Mouse (Mus musculus) thymus, postnatal 36 days (tissue): ENCODE results near the gene Ppp1r16b.

Experiments
- DNase-seq, 2 experiments: peaks; one replicate each; pipeline ENCODE4 v3.0.0; 2022; ENCODE audit warnings: mixed read lengths in 2 of 2

Gene Ppp1r16b

DNA sequence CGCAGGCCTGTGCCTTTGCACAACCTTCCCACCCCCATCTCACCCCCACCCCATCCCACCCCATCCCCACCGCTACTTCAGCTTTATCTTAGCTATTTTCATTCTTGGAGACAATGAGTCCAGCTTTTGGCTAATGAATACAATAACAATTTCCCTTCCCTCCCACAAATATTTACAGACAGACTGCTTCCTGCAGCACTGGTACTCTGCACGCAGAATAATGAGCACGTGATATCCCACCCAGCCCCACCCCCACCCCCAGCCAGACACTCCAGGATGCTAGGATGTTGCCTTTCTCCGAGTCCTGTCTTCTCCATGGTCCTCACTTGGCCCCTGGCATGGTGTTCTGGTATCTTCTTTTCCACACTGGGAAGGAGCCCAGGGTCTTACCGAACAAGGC is 31.3 kb downstream of the Ppp1r16b start:
- no peak for DNase-seq

DNA sequence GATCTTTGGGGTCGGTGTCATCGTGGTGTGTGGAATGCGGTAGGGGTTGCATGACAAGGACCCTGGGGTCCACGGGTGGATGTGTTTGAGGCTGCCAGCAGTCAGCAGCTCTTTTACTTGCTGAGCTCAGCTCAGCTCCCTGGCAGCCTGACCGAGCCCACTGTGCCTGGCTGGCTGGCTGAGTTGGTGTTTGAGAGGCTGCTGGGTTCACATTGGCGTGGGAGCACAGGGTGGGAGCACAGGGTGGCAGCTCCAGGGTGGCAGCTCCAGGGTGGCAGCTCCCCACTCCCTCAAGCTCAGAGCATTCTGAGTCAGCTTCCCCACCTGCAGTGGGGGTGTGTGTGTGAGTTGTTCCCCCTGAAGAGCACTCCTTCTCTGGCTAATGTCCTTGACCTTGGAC is 34.7 kb downstream of the Ppp1r16b start:
- no peak for DNase-seq

GRCm38 (mm10) chr2:158700535-158701256 is 35.5 kb downstream of the Ppp1r16b start:
- no peak for DNase-seq

DNA sequence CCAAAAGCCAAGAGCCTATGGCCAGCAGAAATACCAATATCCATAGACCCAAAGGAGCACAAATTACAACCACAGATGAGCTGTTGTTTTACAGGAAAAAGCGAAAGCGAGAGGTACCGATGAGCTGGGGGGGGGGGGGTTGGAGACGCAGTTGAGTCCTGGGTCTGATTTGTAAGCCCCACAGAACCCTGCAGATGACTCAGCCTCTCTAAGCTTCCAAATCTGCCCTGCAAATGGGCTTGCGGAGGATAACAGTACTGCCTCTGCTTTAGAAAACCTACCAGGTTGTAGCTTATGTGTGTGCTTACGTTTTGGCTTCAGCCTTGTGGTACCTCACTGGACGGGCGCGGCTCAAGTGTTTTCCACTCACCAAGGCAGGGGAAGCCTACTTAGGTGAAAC is 36.3 kb downstream of the Ppp1r16b start:
- no peak for DNase-seq

GRCm38 (mm10) chr2:158702176-158702575 is 37.0 kb downstream of the Ppp1r16b start:
- DNase-seq: no peak

DNA sequence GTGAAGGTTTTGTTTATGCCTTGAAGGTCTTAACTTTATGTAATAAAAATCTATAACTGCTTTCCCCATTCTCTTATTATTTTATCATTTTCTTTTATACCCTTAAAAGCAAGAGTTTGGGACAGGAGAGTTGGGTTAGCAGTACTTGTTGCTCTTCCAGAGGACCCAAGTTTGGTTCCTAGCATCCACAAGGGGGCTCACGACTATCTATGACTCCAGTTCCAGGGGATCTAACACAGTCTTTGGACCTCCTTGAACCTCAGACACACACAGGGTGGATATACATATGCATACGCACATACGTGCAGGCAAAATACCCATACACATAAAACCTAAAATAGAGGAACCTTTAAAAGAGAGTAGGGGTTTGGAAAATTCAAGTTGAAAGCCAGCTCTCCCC is 39.5 kb downstream of the Ppp1r16b start:
- DNase-seq: no peak

- no peak for DNase-seq
Measured at GRCm38 (mm10) chr2:158705529-158705928, 40.3 kb downstream of the Ppp1r16b start.

GRCm38 (mm10) chr2:158706704-158707408 is 41.7 kb downstream of the Ppp1r16b start:
- DNase-seq: peak in 1 of 2 experiments; percentile 46

GRCm38 (mm10) chr2:158708121-158708520 is 42.9 kb downstream of the Ppp1r16b start:
- DNase-seq: no peak

GRCm38 (mm10) chr2:158711929-158712751 is 46.9 kb downstream of the Ppp1r16b start:
- peak; percentile 63 to 67 for DNase-seq

DNA sequence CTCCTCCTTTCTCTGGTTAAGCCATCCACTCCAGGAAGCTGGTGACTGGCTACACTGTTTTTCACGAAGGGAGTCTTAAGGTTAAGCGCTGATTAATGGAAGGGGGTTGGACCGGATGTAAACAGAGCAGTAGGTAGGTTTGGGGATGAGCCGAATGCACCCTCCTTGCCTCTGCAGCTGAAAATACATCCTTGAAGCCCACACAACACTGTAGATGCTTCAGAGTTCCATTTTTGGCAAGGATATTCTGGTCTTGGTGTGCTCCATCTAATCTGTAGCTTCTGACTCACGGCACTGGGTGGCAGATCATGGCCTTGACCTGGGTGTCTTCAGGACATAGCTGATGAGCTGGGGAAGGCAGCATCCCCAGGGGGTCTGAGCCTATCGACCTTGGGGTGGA is 49.6 kb downstream of the Ppp1r16b start:
- DNase-seq: no peak

DNA sequence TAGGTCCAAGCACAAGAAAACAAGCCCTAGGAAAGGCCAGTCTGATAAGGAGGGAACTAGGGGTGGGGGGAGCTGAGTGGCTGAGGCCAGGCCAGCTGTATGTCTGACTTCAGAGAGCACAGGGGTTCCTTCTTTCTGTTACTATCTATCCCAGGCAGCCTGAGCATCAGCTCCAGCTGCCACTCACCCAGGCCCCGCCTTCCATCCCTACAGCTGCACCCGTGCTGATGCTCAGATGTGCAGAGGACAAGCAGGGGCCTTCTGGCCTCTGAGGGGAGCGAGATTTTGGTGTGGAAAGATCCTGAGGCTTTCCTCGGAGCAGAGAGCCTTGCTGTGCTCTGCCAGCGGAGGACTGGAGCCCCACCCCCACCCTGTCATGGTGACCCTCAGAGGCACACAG is 50.9 kb downstream of the Ppp1r16b start:
- peak; percentile 54 to 74 for DNase-seq

DNA sequence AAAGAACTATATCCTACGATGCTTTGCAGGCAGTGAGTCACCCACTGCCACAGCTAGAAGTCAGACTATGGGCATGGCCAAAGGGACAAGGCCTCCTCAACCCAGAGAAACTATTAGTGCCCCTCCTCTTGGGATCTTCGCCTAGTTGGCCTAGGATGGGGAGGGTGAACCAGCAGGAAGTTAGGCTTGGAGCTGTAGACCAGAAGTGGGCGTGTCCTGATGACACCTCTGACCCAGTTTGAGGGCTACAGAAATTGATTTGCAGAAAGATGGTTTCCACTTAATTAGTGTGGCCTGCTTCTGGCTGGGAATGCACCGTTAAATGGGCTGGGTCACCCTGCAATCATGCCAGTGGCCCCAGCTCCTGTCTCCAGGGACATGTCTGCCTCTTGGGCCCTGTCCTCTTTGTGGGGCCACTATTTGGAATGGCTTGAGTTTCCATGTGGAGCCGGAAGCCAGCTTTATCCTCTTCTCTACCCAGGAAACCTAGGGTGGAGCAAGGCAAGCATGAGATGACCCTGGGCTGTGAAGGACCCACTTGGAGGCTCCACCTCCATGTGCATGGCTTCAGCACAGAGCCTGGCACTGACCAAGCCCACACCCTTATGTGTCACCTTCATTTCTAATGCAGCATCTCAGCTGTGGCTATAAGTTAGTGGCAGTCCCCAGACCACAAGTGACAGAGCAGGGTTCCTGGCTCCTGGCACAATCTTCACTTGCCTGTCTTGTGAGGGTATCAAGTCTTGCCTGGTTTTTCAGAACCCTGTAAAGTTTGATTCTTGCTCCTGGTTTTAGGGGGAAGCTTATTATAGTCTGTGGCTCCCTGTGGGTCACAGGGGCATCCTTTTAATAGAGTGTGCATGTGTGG is 52.6 kb downstream of the Ppp1r16b start:
- peak in 1 of 2 experiments; percentile 47 for DNase-seq

DNA sequence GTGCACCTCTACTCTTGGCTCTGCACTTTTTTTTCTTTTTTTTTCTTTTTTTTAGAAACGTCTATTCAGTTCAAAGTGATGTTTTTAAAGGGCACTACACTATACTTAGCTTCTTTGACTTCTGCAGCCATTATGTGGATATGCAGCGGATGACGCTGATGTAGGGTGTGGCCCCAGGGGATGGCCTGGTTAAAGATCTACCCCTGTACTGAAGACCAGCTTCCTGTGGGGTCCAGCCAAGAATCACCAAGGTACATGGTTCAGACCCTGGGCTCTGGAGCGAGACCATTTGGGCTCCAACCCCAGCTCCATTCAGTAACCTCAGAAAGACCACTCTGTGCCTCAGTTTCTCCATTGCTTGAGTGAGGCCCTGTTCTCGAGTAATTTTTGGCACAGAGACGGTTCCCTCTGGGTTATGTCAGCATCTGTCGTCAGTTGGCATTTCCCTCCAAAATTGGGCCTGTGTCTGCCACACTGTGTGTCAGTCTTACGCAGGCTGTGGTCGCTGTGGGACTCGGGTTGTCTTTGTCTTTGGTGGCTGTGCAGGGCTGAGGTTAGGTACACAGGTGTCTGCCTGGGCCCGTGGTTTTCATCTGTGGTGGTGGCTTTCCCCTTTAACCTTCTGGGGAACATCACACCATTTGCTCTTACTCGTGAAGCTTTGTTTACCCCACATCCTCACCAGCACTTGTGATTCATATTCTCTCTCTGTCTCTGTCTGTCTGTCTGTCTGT is 53.8 kb downstream of the Ppp1r16b start:
- peak; percentile 91 to 95 for DNase-seq

DNA sequence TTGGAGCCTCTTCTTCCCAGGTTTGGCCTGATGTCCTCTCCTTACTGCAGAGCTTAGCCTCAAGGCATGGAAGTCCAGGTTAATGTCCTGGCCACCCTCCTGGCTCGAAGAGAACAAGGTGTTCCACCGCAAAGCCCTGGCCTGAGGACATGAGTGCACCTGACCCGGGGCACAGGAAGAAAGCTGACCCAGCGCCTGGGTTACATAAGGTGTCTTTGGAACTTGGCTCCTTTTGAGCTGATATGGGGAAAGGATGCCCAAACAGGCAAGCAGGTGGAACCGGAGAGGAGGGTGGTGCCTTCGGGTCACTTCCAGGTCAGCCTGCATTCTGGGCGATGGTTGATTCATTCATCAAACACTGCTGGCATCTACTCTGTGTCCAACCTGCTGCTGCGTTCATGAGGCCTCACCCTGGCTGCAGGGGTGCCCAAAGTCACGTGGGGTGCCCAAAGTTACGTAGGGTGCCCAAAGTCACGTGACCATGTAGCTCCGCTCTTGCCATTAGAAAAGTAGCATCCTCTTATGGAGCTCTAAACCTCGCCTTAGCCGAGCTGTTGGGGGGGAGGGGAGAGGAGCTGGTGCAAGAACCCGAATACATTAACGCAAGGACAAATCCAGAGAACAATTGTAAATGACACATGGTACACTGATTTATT is 55.6 kb downstream of the Ppp1r16b start:
- DNase-seq: no peak

GRCm38 (mm10) chr2:158721481-158721880 is 56.3 kb downstream of the Ppp1r16b start:
- no peak for DNase-seq

DNA sequence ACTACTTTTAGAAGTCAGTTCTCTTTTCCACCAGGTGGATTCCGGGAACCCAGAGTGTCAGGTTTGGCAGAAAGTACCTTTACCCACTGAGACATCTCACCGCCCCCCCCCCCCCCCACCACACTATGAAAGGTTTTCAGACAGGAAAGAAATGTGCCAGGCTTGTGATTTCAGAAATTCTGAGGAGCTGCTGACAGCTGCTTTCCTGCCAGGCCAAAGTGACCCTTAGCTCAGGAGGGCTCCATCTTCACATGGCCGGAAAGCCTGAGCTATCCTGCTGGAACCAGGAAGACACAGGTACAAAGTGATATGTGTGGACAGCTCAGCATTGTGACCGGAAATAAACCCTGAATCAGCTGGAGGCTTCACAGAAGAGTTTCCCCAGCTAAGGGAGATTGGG is 56.9 kb downstream of the Ppp1r16b start:
- DNase-seq: no peak

- DNase-seq: peak; percentile 80 to 85
Measured at GRCm38 (mm10) chr2:158722991-158723551, 57.9 kb downstream of the Ppp1r16b start.

GRCm38 (mm10) chr2:158723806-158724205 is 58.6 kb downstream of the Ppp1r16b start:
- peak; percentile 63 to 71 for DNase-seq

- DNase-seq: no peak
Measured at GRCm38 (mm10) chr2:158726252-158726651, 61.1 kb downstream of the Ppp1r16b start.
